Mouse (Mus musculus): ENCODE results near the gene Lifr. TPM values are rescaled to one million over a fixed set of nuclear protein-coding genes. Genes with fewer than 3 reads are reported as not detected.

The Lifr gene
- polyA plus RNA-seq, 1 experiment from 2014 or later: 35.2 TPM

- no peaks in the 10 kb centered on the region for H3K27me3 ChIP-seq (ENCODE audit: control insufficient read depth, insufficient read depth, low read length)
- ATAC-seq (ENCODE audit: low FRiP score) (no peak), DNase-seq (ENCODE audit: low spot score) (no peak)
- WGBS: 38% methylated on average over 3 of the region's 3 CpGs
- no peak overlapping the region for H3K27ac ChIP-seq
- no peaks in the 10 kb centered on the region for H3K36me3 ChIP-seq (replicated peaks; ENCODE audit: control insufficient read depth, insufficient read depth)
- H3K4me2 ChIP-seq (replicated peaks): no peak overlapping the region
- H3K4me3 ChIP-seq (replicated peaks; ENCODE audit: low read length): no peak overlapping the region
- no peaks in the 10 kb centered on the region for H3K9me3 ChIP-seq (ENCODE audit: control insufficient read depth, low read length)
- no peaks in the 10 kb centered on the region for H3K4me1 ChIP-seq (replicated peaks; ENCODE audit: control insufficient read depth, insufficient read depth, low read length)
- no peak overlapping the region for H3K9ac ChIP-seq
Observed at GRCm38 (mm10) chr15:7116699-7117098, 26.3 kb downstream of the Lifr start.

DNA sequence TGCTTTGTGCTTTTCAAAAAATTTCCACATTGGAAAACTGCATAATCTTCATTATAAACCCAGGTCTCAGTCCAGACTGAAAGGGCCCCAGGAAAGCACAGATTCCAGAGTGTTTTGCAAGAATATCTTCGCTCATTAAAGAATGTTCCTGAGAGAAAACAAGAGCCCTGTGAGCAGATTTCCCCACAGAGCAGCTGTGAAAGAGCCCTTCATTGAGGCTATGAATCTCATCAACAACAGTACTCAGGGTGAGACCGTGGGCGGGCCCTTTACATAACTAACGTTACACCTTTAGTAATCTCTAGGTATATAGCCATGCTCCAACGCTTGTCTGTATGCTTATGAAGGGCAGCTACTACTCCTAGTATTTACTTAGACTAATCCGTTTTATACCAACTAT, 27.5 kb downstream of the Lifr start:
- H3K27ac ChIP-seq: no peak overlapping the region
- WGBS: 80% methylated on average over 6 of the region's 6 CpGs
- H3K4me3 ChIP-seq (replicated peaks; ENCODE audit: low read length): no peak overlapping the region
- H3K36me3 ChIP-seq (replicated peaks; ENCODE audit: control insufficient read depth, insufficient read depth): no peaks in the 10 kb centered on the region
- ATAC-seq (ENCODE audit: low FRiP score) (no peak), DNase-seq (ENCODE audit: low spot score) (no peak)
- H3K9ac ChIP-seq: no peak overlapping the region
- no peaks in the 10 kb centered on the region for H3K4me1 ChIP-seq (replicated peaks; ENCODE audit: control insufficient read depth, insufficient read depth, low read length)
- H3K9me3 ChIP-seq (ENCODE audit: control insufficient read depth, low read length): no peaks in the 10 kb centered on the region
- H3K4me2 ChIP-seq (replicated peaks): no peak overlapping the region
- no peaks in the 10 kb centered on the region for H3K27me3 ChIP-seq (ENCODE audit: control insufficient read depth, insufficient read depth, low read length)

- Histone ChIP-seq H3K27ac (peak overlapping the region; percentile 44; the same call in 1 of the 2 replicates), H3K4me3 (replicated peaks; ENCODE audit: low read length) (no peak overlapping the region)
- WGBS: 23% methylated on average over 5 of the region's 5 CpGs
Observed at GRCm38 (mm10) chr15:7118849-7119248, 28.4 kb downstream of the Lifr start.

DNA sequence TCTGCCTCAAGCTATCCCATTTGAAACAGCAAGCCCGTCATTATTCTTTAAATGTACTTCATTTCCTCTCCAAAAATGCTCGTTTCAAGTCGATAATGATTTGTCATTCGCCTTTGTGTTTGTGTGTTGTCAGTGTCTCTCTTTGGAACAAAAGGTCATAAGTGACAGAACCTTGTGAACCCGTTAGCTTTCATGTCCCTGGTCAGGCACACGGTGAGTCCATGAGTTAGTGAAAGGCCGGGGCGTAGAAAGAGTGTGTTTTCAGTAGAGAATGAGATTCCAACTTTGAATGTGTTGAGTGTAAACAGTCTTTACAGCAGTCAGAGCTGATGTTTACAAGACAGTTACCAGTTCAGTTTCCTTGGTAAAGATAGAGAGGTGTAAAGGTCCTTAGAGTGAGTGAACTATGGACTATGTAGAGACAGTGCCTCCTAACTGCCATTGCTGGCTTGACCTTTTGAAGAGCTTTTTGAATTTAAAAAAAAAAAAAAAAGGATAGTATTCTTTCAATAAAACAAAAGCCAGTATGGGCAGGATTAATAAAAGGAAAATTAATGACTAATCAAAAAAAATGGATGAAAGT, 29.6 kb downstream of the Lifr start:
- Histone ChIP-seq H3K27ac (no peak overlapping the region), H3K9me3 (ENCODE audit: control insufficient read depth, low read length) (no peaks in the 10 kb centered on the region), H3K4me3 (replicated peaks; ENCODE audit: low read length) (no peak overlapping the region), H3K27me3 (ENCODE audit: control insufficient read depth, insufficient read depth, low read length) (no peaks in the 10 kb centered on the region), H3K9ac (no peak overlapping the region), H3K4me2 (replicated peaks) (no peak overlapping the region), H3K4me1 (replicated peaks; ENCODE audit: control insufficient read depth, insufficient read depth, low read length) (0 out of 2 replicates have a peak, but pooled peaks cover 7% of the 10 kb centered on the region), H3K36me3 (replicated peaks; ENCODE audit: control insufficient read depth, insufficient read depth) (no peaks in the 10 kb centered on the region)
- ATAC-seq (ENCODE audit: low FRiP score) (no peak), DNase-seq (ENCODE audit: low spot score) (no peak)
- WGBS: 71% methylated on average over 8 of the region's 8 CpGs

More at GRCm38 (mm10) chr15:7118849-7119248, 28.4 kb downstream of the Lifr start:
- no peak overlapping the region for H3K9ac ChIP-seq
- H3K9me3 ChIP-seq (ENCODE audit: control insufficient read depth, low read length): no peaks in the 10 kb centered on the region
- no peak overlapping the region for H3K4me2 ChIP-seq (replicated peaks)
- ATAC-seq (ENCODE audit: low FRiP score) (peak; percentile 83), DNase-seq (ENCODE audit: low spot score) (peak; percentile 75)
- H3K4me1 ChIP-seq (replicated peaks; ENCODE audit: control insufficient read depth, insufficient read depth, low read length): 0 out of 2 replicates have a peak, but pooled peaks cover 4% of the 10 kb centered on the region
- H3K27me3 ChIP-seq (ENCODE audit: control insufficient read depth, insufficient read depth, low read length): no peaks in the 10 kb centered on the region
- no peaks in the 10 kb centered on the region for H3K36me3 ChIP-seq (replicated peaks; ENCODE audit: control insufficient read depth, insufficient read depth)

DNA sequence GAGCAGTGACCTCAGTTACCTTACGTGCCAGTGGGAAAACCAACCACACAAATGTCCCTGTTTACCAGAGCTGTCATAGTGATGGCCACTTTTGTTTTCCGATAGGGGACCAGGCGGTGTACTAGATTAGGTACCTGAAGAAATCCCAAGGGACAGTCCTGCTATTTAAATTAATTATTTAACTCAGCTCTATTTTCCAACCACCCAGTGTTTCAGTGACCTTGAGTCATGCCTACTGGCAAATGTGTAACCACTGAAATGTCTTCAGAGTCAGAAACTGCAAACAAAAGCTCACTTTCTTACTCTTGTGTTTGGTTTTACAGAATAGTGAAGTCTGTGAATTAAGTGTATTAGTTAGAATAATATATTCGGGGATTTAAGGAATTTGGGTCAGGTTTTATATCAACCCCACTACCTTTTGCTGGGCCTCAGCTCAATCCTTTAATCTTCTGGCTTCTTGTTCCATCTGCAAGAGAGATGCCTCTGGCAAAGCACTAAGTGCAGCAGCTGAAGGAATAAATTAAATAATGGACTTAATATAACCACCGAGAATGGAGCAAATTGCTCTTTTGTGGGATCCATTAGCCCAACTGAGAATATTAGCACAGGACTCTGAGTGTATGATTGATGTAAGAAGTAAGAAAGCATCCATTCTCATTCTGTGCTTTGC, 33.5 kb downstream of the Lifr start:
- ATAC-seq (ENCODE audit: low FRiP score): no peak
- Histone ChIP-seq H3K9me3 (ENCODE audit: control insufficient read depth, low read length) (no peaks in the 10 kb centered on the region), H3K4me3 (replicated peaks; ENCODE audit: low read length) (no peak overlapping the region), H3K4me1 (replicated peaks; ENCODE audit: control insufficient read depth, insufficient read depth, low read length) (peaks cover 13% of the 10 kb centered on the region; the same call in 1 of the 2 replicates), H3K36me3 (replicated peaks; ENCODE audit: control insufficient read depth, insufficient read depth) (no peaks in the 10 kb centered on the region), H3K9ac (no peak overlapping the region), H3K27me3 (ENCODE audit: control insufficient read depth, insufficient read depth, low read length) (no peaks in the 10 kb centered on the region), H3K4me2 (replicated peaks) (no peak overlapping the region), H3K27ac (peak overlapping the region; percentile 14; the same call in 1 of the 2 replicates)
- no peak for DNase-seq (ENCODE audit: low spot score)
- WGBS: 45% methylated on average over 5 of the region's 5 CpGs

- no peak overlapping the region for H3K4me2 ChIP-seq (replicated peaks)
- DNase-seq (ENCODE audit: low spot score): no peak
- no peak for ATAC-seq (ENCODE audit: low FRiP score)
- H3K9ac ChIP-seq: no peak overlapping the region
- no peak overlapping the region for H3K27ac ChIP-seq
- H3K4me3 ChIP-seq (replicated peaks; ENCODE audit: low read length): no peak overlapping the region
- H3K27me3 ChIP-seq (ENCODE audit: control insufficient read depth, insufficient read depth, low read length): no peaks in the 10 kb centered on the region
- WGBS: 56% methylated on average over 1 of the region's 1 CpGs
- no peaks in the 10 kb centered on the region for H3K36me3 ChIP-seq (replicated peaks; ENCODE audit: control insufficient read depth, insufficient read depth)
- no peaks in the 10 kb centered on the region for H3K9me3 ChIP-seq (ENCODE audit: control insufficient read depth, low read length)
- peaks cover 19% of the 10 kb centered on the region; the same call in 1 of the 2 replicates for H3K4me1 ChIP-seq (replicated peaks; ENCODE audit: control insufficient read depth, insufficient read depth, low read length)
Observed at GRCm38 (mm10) chr15:7126171-7126570, 35.8 kb downstream of the Lifr start.

DNA sequence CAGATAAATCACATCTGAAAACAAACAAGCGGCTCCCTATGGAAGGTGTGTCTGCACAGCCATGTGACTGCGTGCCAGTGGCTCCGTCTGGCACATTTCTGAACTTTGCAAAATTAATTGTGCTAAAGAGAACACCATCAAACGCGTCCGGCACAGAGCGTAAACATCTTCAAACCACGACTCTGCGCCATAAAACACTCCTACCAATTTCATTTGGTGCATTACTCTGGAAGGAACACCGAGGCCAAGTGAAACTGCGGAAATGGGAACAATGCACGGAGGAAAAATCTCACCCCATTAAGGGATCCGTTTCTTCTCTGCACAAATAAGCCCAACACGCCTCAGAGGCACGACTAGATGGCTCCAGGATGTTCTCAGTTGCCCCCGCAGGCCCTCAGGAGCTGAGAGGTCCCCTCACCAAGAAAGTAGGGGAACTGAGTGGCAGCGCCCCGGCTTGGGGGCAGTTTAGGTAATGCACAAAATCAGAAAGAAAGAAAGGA, 38.3 kb downstream of the Lifr start:
- Histone ChIP-seq H3K4me3 (replicated peaks; ENCODE audit: low read length) (peak overlapping the region; percentile 87), H3K27me3 (ENCODE audit: control insufficient read depth, insufficient read depth, low read length) (no peaks in the 10 kb centered on the region), H3K4me2 (replicated peaks) (peak overlapping the region; percentile 89), H3K9ac (peak overlapping the region; percentile 88), H3K4me1 (replicated peaks; ENCODE audit: control insufficient read depth, insufficient read depth, low read length) (peaks cover 18% of the 10 kb centered on the region; the same call in 1 of the 2 replicates), H3K9me3 (ENCODE audit: control insufficient read depth, low read length) (no peaks in the 10 kb centered on the region), H3K27ac (peak overlapping the region; percentile 90), H3K36me3 (replicated peaks; ENCODE audit: control insufficient read depth, insufficient read depth) (no peaks in the 10 kb centered on the region)
- peak; percentile 4; the same call in 1 of the 2 replicates for ATAC-seq (ENCODE audit: low FRiP score)
- WGBS: 2% methylated on average over 18 of the region's 18 CpGs
- no peak for DNase-seq (ENCODE audit: low spot score)

GRCm38 (mm10) chr15:7129127-7129943, 38.9 kb downstream of the Lifr start:
- no peaks in the 10 kb centered on the region for H3K27me3 ChIP-seq (ENCODE audit: control insufficient read depth, insufficient read depth, low read length)
- peaks cover 13% of the 10 kb centered on the region; the same call in 1 of the 2 replicates for H3K4me1 ChIP-seq (replicated peaks; ENCODE audit: control insufficient read depth, insufficient read depth, low read length)
- peak overlapping the region; percentile 88 for H3K9ac ChIP-seq
- peak overlapping the region; percentile 90 for H3K27ac ChIP-seq
- ATAC-seq (ENCODE audit: low FRiP score): peak; percentile 94
- H3K4me3 ChIP-seq (replicated peaks; ENCODE audit: low read length): peak overlapping the region; percentile 87
- under 1% methylated on average over 95 of the region's 116 CpGs for WGBS
- no peaks in the 10 kb centered on the region for H3K36me3 ChIP-seq (replicated peaks; ENCODE audit: control insufficient read depth, insufficient read depth)
- no peaks in the 10 kb centered on the region for H3K9me3 ChIP-seq (ENCODE audit: control insufficient read depth, low read length)
- peak; percentile 90 for DNase-seq (ENCODE audit: low spot score)
- peak overlapping the region; percentile 89 for H3K4me2 ChIP-seq (replicated peaks)

- H3K4me1 ChIP-seq (replicated peaks; ENCODE audit: control insufficient read depth, insufficient read depth, low read length): peaks cover 13% of the 10 kb centered on the region; the same call in 1 of the 2 replicates
- no peaks in the 10 kb centered on the region for H3K9me3 ChIP-seq (ENCODE audit: control insufficient read depth, low read length)
- DNase-seq (ENCODE audit: low spot score) (no peak), ATAC-seq (ENCODE audit: low FRiP score) (no peak)
- H3K27ac ChIP-seq: peak overlapping the region; percentile 90; the same call in 1 of the 2 replicates
- H3K27me3 ChIP-seq (ENCODE audit: control insufficient read depth, insufficient read depth, low read length): no peaks in the 10 kb centered on the region
- peak overlapping the region; percentile 88 for H3K9ac ChIP-seq
- 0% methylated on average over 16 of the region's 16 CpGs for WGBS
- no peaks in the 10 kb centered on the region for H3K36me3 ChIP-seq (replicated peaks; ENCODE audit: control insufficient read depth, insufficient read depth)
- peak overlapping the region; percentile 87 for H3K4me3 ChIP-seq (replicated peaks; ENCODE audit: low read length)
- H3K4me2 ChIP-seq (replicated peaks): peak overlapping the region; percentile 89
Observed at GRCm38 (mm10) chr15:7129944-7130287, 39.5 kb downstream of the Lifr start.
